Mouse (Mus musculus) liver, embryonic 11.5 days (tissue): ENCODE results near the gene Celf2. TPM values are rescaled to one million over a fixed set of nuclear protein-coding genes. Genes with fewer than 3 reads are reported as not detected.

Source experiments
- ATAC-seq: fragments of 200-750 bp; cut with Nextera tagmentation; replicated peaks from 2 replicates; pipeline ENCODE4 v1.8.0; 2017; ENCODE audit warnings: moderate number of reproducible peaks, mild to moderate bottlenecking, moderate TSS enrichment, moderate library complexity; ENCODE audit not compliant: low FRiP score
- DNase-seq: peaks from one replicate; pipeline ENCODE4 v3.0.0-alpha.2; 2017; ENCODE audit warnings: low spot score
- H3K27ac ChIP-seq: fragments of 300-500 bp; sonication (generic); 2 replicates; pipeline ENCODE4 v1.5.1; 2014; ENCODE audit warnings: mild to moderate bottlenecking, low read depth, low read length, control low read depth
- H3K27me3 ChIP-seq: fragments of 300-500 bp; sonication (generic); replicated peaks from 2 replicates; pipeline ENCODE4 v1.6.1; 2014; ENCODE audit warnings: low read length, mixed read lengths; ENCODE audit not compliant: control insufficient read depth, insufficient read depth
- H3K36me3 ChIP-seq: fragments of 300-500 bp; sonication (generic); 2 replicates; pipeline ENCODE4 v1.6.1; 2014; ENCODE audit warnings: mild to moderate bottlenecking, low read length, moderate library complexity, mixed read lengths; ENCODE audit not compliant: control insufficient read depth, insufficient read depth
- H3K4me1 ChIP-seq: fragments of 300-500 bp; sonication (generic); replicated peaks from 2 replicates; pipeline ENCODE4 v1.6.1; 2014; ENCODE audit warnings: low read length, mixed read lengths; ENCODE audit not compliant: control insufficient read depth, insufficient read depth
- H3K4me2 ChIP-seq: fragments of 300-500 bp; sonication (generic); 2 replicates; pipeline ENCODE4 v1.6.1; 2014; ENCODE audit warnings: mild to moderate bottlenecking, control low read depth, moderate library complexity
- H3K4me3 ChIP-seq: fragments of 300-500 bp; sonication (generic); 2 replicates; pipeline ENCODE4 v1.5.1; 2014; ENCODE audit warnings: low read depth, low read length, control low read depth
- H3K9ac ChIP-seq: fragments of 300-500 bp; sonication (generic); 2 replicates; pipeline ENCODE4 v1.6.1; 2014; ENCODE audit warnings: low read depth, low read length, control low read depth
- H3K9me3 ChIP-seq: fragments of 300-500 bp; sonication (generic); 2 replicates; pipeline ENCODE4 v1.6.1; 2016; ENCODE audit warnings: low read length, inconsistent platforms, mixed read lengths; ENCODE audit not compliant: control insufficient read depth
- WGBS: fragments of 180-500 bp; shearing (Covaris S2); extraction: QIAGEN DNeasy Blood & Tissue Kit; methylation state at CpG from one replicate; pipeline ENCODE4 v1.1.7; 2014; 5-methylcytosine and 5-hydroxymethylcytosine counted together
- polyA plus RNA-seq: library from polyadenylated mRNA; unstranded; fragments of >200 nt; fragmentation: Nextera tagmentation; extraction: Ambion mirVana; gene quantifications from 2 replicates; pipeline ENCODE4 v1.2.1, GENCODE M21; 2014

Gene Celf2
- polyA plus RNA-seq, 1 experiment from 2014 or later: 21.1 TPM

DNA sequence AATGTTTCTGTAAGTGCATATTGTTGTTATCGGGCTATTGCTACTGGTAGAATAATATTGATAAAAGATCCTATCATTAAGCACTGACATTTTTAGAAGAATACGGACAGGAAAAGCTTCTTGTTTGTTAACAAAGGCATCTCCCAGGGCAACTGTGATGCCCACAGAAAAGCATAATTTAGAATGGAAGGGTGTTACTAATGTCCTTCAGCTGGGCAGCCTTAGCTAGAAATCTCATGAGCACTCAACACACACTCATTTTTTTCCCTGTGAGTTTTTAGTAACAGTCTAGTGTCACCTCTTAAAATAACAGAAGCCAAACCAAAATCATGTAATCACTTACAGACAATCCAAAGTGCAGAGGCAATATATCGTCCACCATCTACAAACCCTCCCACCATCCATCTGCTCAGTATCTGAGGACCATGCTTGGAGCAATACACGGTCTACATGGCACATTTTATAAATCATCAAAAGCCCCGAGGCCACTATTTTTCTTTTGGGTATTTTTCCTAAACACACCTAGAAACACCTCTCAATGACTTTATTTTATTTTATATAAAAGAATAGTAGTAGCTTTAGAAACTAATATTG, 713.3 kb downstream of the Celf2 start:
- Histone ChIP-seq H3K27me3 (no peaks in the 10 kb centered on the region), H3K9ac (no peak overlapping the region), H3K9me3 (no peaks in the 10 kb centered on the region), H3K4me2 (no peak overlapping the region), H3K36me3 (no peaks in the 10 kb centered on the region), H3K4me3 (no peak overlapping the region), H3K27ac (no peak overlapping the region), H3K4me1 (no peaks in the 10 kb centered on the region)
- ATAC-seq: no peak
- no peak for DNase-seq
- WGBS: 80% methylated on average over 5 of the region's 5 CpGs

DNA sequence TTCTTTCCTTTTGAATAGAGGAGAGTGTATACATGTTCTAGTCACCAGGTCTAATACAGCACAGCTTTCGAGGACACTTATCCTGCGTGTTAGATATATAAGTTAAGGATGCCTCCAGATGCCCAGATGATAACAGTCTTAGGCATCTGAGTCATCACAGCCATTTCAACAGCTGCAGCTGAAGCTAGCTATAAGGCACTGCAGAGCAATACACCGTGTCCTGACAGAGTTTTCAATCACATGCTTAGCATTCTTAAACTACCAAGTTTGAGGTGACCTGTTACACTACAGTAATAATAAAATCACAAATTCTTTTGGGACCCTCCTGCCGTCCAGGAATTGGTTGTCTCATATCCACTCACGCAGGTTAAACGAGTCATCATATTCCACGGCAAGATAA, 714.5 kb downstream of the Celf2 start:
- no peak overlapping the region for H3K4me2 ChIP-seq
- H3K27ac ChIP-seq: no peak overlapping the region
- no peaks in the 10 kb centered on the region for H3K9me3 ChIP-seq
- no peak overlapping the region for H3K4me3 ChIP-seq
- H3K27me3 ChIP-seq: no peaks in the 10 kb centered on the region
- no peaks in the 10 kb centered on the region for H3K4me1 ChIP-seq
- no peaks in the 10 kb centered on the region for H3K36me3 ChIP-seq
- no peak overlapping the region for H3K9ac ChIP-seq
- 76% methylated on average over 7 of the region's 7 CpGs for WGBS
- DNase-seq: no peak
- no peak for ATAC-seq

DNA sequence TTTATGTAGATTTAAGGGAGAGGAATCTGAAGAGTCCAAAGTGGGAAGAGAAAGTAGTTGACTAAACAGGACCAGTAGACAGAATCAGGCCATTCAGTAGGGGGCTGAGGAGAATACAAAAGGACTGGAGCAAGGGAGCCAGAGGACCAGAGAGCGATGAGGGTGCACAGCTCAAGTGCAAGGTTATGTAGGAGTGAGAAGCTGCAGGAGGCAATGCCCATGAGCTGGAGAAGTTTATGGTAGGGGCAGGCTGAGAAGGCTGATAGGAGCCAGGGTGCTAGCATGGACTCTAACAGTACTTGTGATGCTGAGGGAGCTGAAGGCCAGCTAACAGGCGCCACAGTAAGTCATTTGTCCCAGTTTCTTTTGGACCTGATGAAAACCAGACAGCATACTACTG, 718.5 kb downstream of the Celf2 start:
- H3K36me3 ChIP-seq: no peaks in the 10 kb centered on the region
- no peak for ATAC-seq
- WGBS: 84% methylated on average over 2 of the region's 2 CpGs

DNA sequence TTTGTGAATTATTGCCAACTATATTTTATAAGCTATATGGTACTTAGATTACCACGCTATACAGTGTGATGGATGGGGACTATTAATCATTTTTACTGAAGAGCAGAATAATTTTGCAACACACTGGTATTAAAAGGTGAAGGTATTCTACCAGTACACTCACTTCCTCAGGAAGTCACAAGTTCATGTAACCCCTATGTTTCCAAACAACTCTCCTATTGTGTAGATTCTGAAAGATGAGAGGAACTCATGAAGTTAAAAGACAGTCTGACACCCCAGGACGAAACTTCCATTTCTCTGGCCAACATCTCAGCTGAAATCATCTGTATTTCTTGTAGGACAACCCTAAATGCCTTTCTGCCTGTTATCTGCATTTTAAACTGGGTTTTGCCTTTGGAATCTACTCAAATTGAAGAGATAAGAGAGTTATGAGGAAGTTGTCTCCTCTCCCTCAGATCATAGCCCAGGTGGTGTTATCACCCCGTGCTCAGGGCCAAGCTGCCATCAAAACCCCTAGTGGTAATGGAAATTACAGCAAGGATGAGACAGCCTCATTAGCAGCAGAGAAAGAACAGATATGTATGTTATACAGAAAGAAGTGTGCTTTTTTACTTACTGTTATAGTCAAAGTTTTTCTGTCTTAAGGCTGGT, 722.7 kb downstream of the Celf2 start:
- Histone ChIP-seq H3K27ac (no peak overlapping the region), H3K27me3 (no peaks in the 10 kb centered on the region), H3K4me3 (no peak overlapping the region), H3K9ac (no peak overlapping the region), H3K36me3 (no peaks in the 10 kb centered on the region), H3K4me1 (no peaks in the 10 kb centered on the region), H3K4me2 (no peak overlapping the region), H3K9me3 (no peaks in the 10 kb centered on the region)
- no peak for ATAC-seq
- 53% methylated on average over 3 of the region's 3 CpGs for WGBS
- DNase-seq: no peak

More for the DNA sequence above, 718.5 kb downstream of the Celf2 start:
- Histone ChIP-seq H3K4me3 (no peak overlapping the region), H3K27ac (no peak overlapping the region), H3K9ac (no peak overlapping the region), H3K4me1 (no peaks in the 10 kb centered on the region), H3K9me3 (no peaks in the 10 kb centered on the region), H3K4me2 (no peak overlapping the region), H3K27me3 (no peaks in the 10 kb centered on the region)
- DNase-seq: no peak

DNA sequence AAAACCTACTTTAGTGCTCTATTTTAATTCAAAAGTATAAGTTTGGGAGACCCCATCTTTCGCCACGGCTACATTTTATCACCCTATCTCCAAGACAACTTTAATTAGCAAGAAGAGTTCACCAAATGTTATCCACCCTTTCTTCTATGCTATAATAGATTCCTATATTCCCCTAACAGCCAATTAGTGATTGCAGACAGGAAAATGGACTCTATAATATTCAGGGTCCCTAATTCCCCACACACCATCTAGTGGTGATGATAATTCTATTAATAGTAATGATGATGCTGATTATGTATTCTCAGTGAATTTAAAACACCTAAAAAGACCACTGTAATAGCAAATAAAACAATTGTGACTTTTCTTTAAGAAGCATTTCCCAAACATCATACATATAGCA, 739.1 kb downstream of the Celf2 start:
- no peaks in the 10 kb centered on the region for H3K9me3 ChIP-seq
- 94% methylated on average over 2 of the region's 2 CpGs for WGBS
- no peaks in the 10 kb centered on the region for H3K27me3 ChIP-seq
- H3K27ac ChIP-seq: no peak overlapping the region
- H3K4me1 ChIP-seq: no peaks in the 10 kb centered on the region
- no peak for ATAC-seq
- no peak overlapping the region for H3K9ac ChIP-seq
- no peak overlapping the region for H3K4me3 ChIP-seq
- no peaks in the 10 kb centered on the region for H3K36me3 ChIP-seq
- H3K4me2 ChIP-seq: no peak overlapping the region
- DNase-seq: no peak

DNA sequence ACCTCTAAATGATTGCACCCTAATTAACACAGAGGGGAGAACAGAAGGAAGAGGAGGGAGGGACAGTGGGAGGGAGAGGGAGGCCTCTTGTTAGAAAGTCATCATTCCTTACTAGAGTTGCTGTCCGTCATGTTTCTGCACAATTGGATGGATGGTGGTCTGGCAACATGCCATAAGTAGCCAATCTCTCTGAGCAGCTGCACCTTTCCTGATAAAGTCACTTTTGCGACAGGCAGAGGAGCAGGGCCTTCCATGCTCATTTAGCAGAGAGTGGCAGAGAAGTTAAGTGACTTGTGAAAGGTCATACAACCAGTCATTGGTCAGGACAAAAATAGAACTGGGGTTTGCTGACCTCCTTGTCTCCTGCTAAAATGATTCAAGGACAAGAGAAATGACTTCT, 747.0 kb downstream of the Celf2 start:
- Histone ChIP-seq H3K27ac (no peak overlapping the region), H3K9ac (no peak overlapping the region), H3K9me3 (no peaks in the 10 kb centered on the region), H3K4me2 (no peak overlapping the region), H3K27me3 (no peaks in the 10 kb centered on the region), H3K36me3 (no peaks in the 10 kb centered on the region), H3K4me1 (no peaks in the 10 kb centered on the region), H3K4me3 (no peak overlapping the region)
- 42% methylated on average over 2 of the region's 2 CpGs for WGBS
- no peak for DNase-seq
- no peak for ATAC-seq

DNA sequence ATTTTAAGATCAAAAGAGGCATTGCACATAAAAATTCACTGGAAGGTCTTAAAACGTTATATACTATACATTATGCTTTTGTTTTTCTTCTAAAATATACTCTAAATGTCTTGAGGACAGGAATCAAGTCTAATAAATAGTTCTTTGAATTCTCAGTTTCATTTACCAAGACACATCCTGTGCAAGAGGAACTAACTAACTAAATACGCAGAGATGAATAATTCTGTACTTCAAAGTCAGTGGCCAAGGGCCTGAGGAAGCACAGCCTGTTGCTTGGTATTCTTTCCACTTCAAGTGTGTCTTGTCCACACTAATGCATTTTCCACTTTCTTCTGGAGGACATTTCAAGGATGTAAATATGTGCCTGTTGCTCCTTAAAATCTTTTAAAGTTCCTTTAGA, 766.2 kb downstream of the Celf2 start:
- WGBS: 80% methylated on average over 2 of the region's 2 CpGs
- H3K4me2 ChIP-seq: no peak overlapping the region
- H3K27ac ChIP-seq: no peak overlapping the region
- no peaks in the 10 kb centered on the region for H3K36me3 ChIP-seq
- no peaks in the 10 kb centered on the region for H3K27me3 ChIP-seq
- H3K9ac ChIP-seq: no peak overlapping the region
- H3K4me1 ChIP-seq: no peaks in the 10 kb centered on the region
- DNase-seq (no peak), ATAC-seq (no peak)
- H3K9me3 ChIP-seq: no peaks in the 10 kb centered on the region
- no peak overlapping the region for H3K4me3 ChIP-seq

DNA sequence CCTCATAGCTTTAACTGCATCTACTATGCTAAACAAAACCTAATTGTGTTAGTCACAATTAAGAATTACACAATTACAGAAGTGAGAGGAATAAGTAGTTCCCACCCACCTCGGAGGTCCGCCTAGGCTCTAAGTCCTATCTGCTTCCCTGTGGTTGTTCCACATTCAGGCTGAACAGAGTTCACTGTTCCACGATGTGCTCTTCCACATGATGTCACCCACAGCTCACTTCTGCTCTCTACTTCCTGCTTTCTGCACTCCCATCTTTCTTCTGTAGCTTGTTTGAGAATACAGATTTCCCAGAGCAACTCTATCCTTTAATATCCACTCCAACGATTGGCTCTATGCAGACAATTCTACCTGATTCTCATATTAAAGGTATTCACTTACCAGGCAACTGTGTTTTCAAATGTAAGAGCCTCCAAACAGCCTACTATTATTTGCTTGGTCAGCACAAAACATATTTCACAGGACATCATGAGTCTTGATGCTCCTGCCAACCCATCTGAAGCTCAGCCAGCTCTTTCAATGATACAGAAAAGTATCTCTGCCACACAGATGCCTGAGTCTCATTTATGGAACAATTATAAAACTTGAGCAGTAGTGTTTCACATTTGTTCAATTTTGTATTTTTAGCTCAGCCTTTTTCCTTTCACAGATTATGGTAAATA, 769.2 kb downstream of the Celf2 start:
- H3K9me3 ChIP-seq: no peaks in the 10 kb centered on the region

DNA sequence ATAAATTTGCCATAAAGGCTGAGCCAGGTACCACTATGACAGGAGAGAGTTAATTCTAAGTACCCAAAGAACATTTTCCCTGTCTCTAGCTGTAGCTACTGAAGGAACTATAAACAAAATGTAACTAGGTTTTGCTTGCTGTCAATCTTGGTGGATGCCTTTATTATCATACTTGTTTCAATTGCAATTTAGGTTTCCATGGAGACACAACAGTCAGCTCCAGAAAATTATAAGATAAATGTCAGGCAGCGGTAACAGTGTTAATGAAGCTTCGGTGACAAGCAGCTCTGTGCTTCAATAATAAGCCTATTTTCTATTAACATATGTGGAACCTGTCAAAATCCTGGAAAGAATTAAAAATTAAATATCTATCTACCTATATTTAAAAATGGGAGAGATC, 777.3 kb downstream of the Celf2 start:
- ATAC-seq: no peak

More for the DNA sequence above, 769.2 kb downstream of the Celf2 start:
- 58% methylated on average over 4 of the region's 4 CpGs for WGBS
- Histone ChIP-seq H3K9ac (no peak overlapping the region), H3K27me3 (no peaks in the 10 kb centered on the region), H3K4me1 (no peaks in the 10 kb centered on the region), H3K27ac (no peak overlapping the region), H3K4me3 (no peak overlapping the region), H3K4me2 (no peak overlapping the region), H3K36me3 (no peaks in the 10 kb centered on the region)
- DNase-seq (no peak), ATAC-seq (no peak)

More for the DNA sequence above, 777.3 kb downstream of the Celf2 start:
- DNase-seq: no peak
- no peaks in the 10 kb centered on the region for H3K36me3 ChIP-seq
- H3K9ac ChIP-seq: no peak overlapping the region
- WGBS: 90% methylated on average over 2 of the region's 2 CpGs
- H3K27ac ChIP-seq: no peak overlapping the region
- no peaks in the 10 kb centered on the region for H3K27me3 ChIP-seq
- H3K4me3 ChIP-seq: no peak overlapping the region
- H3K4me2 ChIP-seq: no peak overlapping the region
- H3K4me1 ChIP-seq: no peaks in the 10 kb centered on the region
- H3K9me3 ChIP-seq: no peaks in the 10 kb centered on the region
